Mouse (Mus musculus) testis, adult 2 months (tissue): ENCODE results near the gene Sult5a1. TPM values are rescaled to one million over a fixed set of nuclear protein-coding genes. Genes with fewer than 3 reads are reported as not detected.
"Not testable (repeated sequence)": the region's sequence is repeated elsewhere in the genome, so short reads cannot be mapped to it uniquely, and the experiment has no call there.

ENCODE experiments used
- H3K27ac ChIP-seq: fragments of 200-500 bp; 2 replicates; pipeline ENCODE4 v1.5.1; 2012; ENCODE audit warnings: low read depth, low read length; ENCODE audit not compliant: control insufficient read depth, insufficient read depth
- H3K27me3 ChIP-seq: fragments of 200-500 bp; 2 replicates; pipeline ENCODE4 v1.6.1; 2012; ENCODE audit warnings: mild to moderate bottlenecking, low read length, moderate library complexity; ENCODE audit not compliant: control insufficient read depth, insufficient read depth
- H3K36me3 ChIP-seq: fragments of 200-500 bp; 2 replicates; pipeline ENCODE4 v1.6.1; 2012; ENCODE audit warnings: mild to moderate bottlenecking, low read length; ENCODE audit not compliant: control insufficient read depth, insufficient read depth
- H3K4me1 ChIP-seq: fragments of 200-500 bp; 2 replicates; pipeline ENCODE4 v1.6.1; 2012; ENCODE audit warnings: low read length; ENCODE audit not compliant: control insufficient read depth, insufficient read depth
- H3K4me3 ChIP-seq: fragments of 200-500 bp; 2 replicates; pipeline ENCODE4 v1.5.1; 2012; ENCODE audit warnings: low read depth, mild to moderate bottlenecking, low read length, moderate library complexity, mixed read lengths; ENCODE audit not compliant: control insufficient read depth
- CTCF ChIP-seq: fragments of 200-500 bp; IDR thresholded peaks from 2 replicates; pipeline ENCODE4 v1.5.1; 2012; ENCODE audit warnings: low read depth, mild to moderate bottlenecking, inconsistent platforms, low read length, moderate library complexity; ENCODE audit not compliant: control insufficient read depth, insufficient read depth, insufficient replicate concordance
- POLR2A ChIP-seq: fragments of 200-500 bp; IDR thresholded peaks from 2 replicates; pipeline ENCODE4 v1.6.1; 2012; ENCODE audit warnings: low read depth, mild to moderate bottlenecking, inconsistent platforms, low read length, moderate library complexity; ENCODE audit not compliant: control insufficient read depth
- polyA plus RNA-seq: library from polyadenylated mRNA; depleted of rRNA; stranded (reverse); fragments of >200 nt; gene quantifications from 2 replicates; pipeline ENCODE4 v1.2.3, GENCODE M21; 2012

The Sult5a1 gene
- polyA plus RNA-seq, 1 experiment = 3.8 TPM

GRCm38 (mm10) chr8:123106531-123106930, 51.6 kb downstream of the Sult5a1 start:
- H3K4me1 ChIP-seq = peaks cover 5% of the 10 kb centered on the region; the same call in 1 of the 2 replicates
- H3K27me3 ChIP-seq = no peaks in the 10 kb centered on the region
- H3K4me3 ChIP-seq = no peak overlapping the region
- no peak overlapping the region for H3K27ac ChIP-seq
- no peak for TF ChIP-seq CTCF
- no peak for TF ChIP-seq POLR2A
- H3K36me3 ChIP-seq = peaks cover 2% of the 10 kb centered on the region; the same call in 1 of the 2 replicates

GRCm38 (mm10) chr8:123105553-123106326, 52.4 kb downstream of the Sult5a1 start:
- no peaks in the 10 kb centered on the region for H3K27me3 ChIP-seq
- TF ChIP-seq POLR2A = no peak
- no peak for TF ChIP-seq CTCF
- H3K27ac ChIP-seq = no peak overlapping the region
- no peak overlapping the region for H3K4me3 ChIP-seq
- peaks cover 5% of the 10 kb centered on the region; the same call in 1 of the 2 replicates for H3K4me1 ChIP-seq
- peaks cover 2% of the 10 kb centered on the region; the same call in 1 of the 2 replicates for H3K36me3 ChIP-seq

- H3K4me1 ChIP-seq = peaks cover 5% of the 10 kb centered on the region; the same call in 1 of the 2 replicates
- H3K4me3 ChIP-seq = no peak overlapping the region
- no peak overlapping the region for H3K27ac ChIP-seq
- H3K36me3 ChIP-seq = peaks cover 2% of the 10 kb centered on the region; the same call in 1 of the 2 replicates
- TF ChIP-seq POLR2A = no peak
- no peak for TF ChIP-seq CTCF
- H3K27me3 ChIP-seq = no peaks in the 10 kb centered on the region
Measured at GRCm38 (mm10) chr8:123104046-123104767, 53.9 kb downstream of the Sult5a1 start.

- Histone ChIP-seq H3K27me3 (no peaks in the 10 kb centered on the region), H3K27ac (no peak overlapping the region), H3K4me1 (peaks cover 5% of the 10 kb centered on the region; the same call in 1 of the 2 replicates), H3K4me3 (peak overlapping the region; percentile 97), H3K36me3 (peaks cover 2% of the 10 kb centered on the region; the same call in 1 of the 2 replicates)
- TF ChIP-seq POLR2A (no peak), CTCF (no peak)
Measured at GRCm38 (mm10) chr8:123103285-123103684, 54.8 kb downstream of the Sult5a1 start.

- Histone ChIP-seq H3K27ac (peak overlapping the region; percentile 90), H3K4me3 (peak overlapping the region; percentile 97)
- not testable (repeated sequence) for H3K4me1 ChIP-seq, H3K27me3 ChIP-seq, H3K36me3 ChIP-seq
Measured at GRCm38 (mm10) chr8:123102855-123103254, 55.3 kb downstream of the Sult5a1 start.

- Histone ChIP-seq H3K27ac (peak within 1 kb of the TSS; percentile 90), H3K4me1 (peaks cover 5% of the 10 kb centered on the region; the same call in 1 of the 2 replicates), H3K36me3 (peaks cover 2% of the 10 kb centered on the region; the same call in 1 of the 2 replicates), H3K27me3 (no peaks in the 10 kb centered on the region), H3K4me3 (peak within 1 kb of the TSS; percentile 97)
- TF ChIP-seq POLR2A (peak; percentile 99), CTCF (no peak)
Measured at GRCm38 (mm10) chr8:123101735-123102685, 56.1 kb downstream of the Sult5a1 start, which contains the start of gene Rpl13. Gene Rpl13 (plus strand): TSS chr8:123102350.

GRCm38 (mm10) chr8:123101244-123101643, 56.9 kb downstream of the Sult5a1 start:
- no peak for TF ChIP-seq CTCF
- TF ChIP-seq POLR2A = no peak
- Histone ChIP-seq H3K36me3 (peaks cover 2% of the 10 kb centered on the region; the same call in 1 of the 2 replicates), H3K27ac (no peak overlapping the region), H3K4me3 (no peak overlapping the region), H3K4me1 (peaks cover 5% of the 10 kb centered on the region; the same call in 1 of the 2 replicates), H3K27me3 (no peaks in the 10 kb centered on the region)
